Mouse (Mus musculus): Measurements from ENCODE around the gene Prkn.

The Prkn gene

DNA sequence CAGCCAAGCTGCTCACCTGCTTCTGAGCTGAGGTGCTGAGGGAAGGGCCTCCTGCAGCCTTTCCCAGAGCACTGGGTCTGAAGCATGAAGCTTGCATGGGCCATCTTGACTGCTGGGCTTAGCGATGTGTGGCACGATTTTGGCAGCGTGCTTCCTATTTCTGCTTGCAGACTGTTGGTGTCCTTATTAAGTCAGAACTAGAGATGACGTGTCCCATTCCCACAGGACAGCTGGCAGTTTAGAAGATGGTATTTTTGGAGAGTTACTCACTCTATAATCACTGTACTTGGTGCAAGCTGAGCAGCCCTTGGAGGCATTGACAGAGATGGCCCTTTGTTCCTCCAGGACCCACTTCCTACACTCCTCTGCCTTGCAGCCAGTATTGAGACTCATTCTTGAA, 545.1 kb downstream of the Prkn start:
- no peak for DNase-seq (ENCODE audit: low read depth in 2 of 2, low spot score in 2 of 2)

DNA sequence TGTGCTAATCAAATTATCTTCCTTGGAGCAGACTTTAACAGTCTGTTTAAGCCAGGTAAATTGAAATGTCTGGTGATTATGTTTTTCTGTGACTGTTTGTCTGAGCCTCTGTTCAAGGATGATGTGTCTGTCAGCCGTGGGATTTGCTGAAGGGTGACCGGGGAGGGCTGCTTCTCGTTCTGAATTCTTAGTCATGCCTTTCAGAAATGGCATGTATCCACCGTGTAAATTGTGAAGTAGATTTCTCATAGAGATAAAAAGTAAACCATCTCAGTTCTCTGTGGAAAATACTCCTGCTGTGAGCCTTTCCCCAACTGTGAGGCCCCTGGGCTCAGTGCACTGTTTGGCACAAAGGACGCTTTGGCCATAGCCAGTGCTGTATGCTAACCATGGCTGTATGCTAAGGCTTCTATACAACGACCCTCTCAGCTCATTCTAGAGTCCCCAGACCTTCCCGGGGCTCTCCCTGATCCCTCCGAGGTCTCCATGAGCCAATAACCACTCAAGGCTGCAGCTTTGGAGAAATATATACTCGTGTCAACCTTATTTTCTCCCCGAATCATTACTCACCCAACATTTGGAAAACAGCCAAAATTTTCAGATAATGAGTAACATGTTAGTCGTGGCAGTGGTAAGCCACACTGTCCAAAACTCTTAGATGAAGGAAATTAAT, 552.6 kb downstream of the Prkn start:
- DNase-seq (ENCODE audit: low read depth in 2 of 2, low spot score in 2 of 2) = no peak

DNA sequence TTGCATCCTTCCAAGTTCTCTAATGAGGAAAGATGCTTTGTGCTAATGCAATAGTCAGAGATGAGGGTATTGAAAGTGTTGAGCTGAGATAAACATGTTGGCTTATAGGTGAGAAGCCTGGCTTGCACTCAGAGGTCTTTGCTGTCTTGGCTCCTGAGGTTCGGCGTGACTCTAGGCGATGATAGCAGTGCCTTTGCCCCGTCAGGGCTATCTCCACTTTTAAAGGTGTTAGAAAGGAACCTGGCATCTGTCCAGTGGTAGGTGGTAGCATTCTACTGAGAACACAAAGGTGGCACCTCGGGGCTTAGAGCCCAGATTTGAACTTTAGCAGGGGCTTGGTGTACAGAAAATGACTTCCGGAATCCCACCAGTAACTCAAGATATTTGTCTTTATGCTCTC, 554.4 kb downstream of the Prkn start:
- DNase-seq (ENCODE audit: low read depth in 2 of 2, low spot score in 2 of 2) = no peak

DNA sequence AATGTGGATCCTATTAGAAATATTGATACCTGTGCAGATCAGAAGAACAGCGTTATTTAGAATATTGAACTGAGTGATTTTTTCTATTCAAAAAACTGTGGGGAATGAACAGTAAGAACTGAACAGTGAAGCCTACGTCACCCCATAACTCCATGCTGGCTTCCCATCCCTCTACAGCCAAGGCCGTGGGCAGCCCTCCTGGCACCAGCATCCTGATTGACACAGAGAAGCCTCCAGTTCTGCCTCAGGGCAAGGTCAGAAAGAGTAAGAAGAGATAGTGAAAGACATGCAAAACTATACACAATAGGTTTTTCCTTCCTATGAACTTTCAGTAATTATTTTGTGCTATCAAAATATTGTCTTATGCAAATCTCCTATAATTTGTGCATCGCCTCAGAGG, 557.5 kb downstream of the Prkn start:
- DNase-seq (ENCODE audit: low read depth in 2 of 2, low spot score in 2 of 2) = no peak

GRCm38 (mm10) chr17:11402225-11402875, 562.2 kb downstream of the Prkn start:
- DNase-seq (ENCODE audit: low read depth in 2 of 2, low spot score in 2 of 2) = no peak

DNA sequence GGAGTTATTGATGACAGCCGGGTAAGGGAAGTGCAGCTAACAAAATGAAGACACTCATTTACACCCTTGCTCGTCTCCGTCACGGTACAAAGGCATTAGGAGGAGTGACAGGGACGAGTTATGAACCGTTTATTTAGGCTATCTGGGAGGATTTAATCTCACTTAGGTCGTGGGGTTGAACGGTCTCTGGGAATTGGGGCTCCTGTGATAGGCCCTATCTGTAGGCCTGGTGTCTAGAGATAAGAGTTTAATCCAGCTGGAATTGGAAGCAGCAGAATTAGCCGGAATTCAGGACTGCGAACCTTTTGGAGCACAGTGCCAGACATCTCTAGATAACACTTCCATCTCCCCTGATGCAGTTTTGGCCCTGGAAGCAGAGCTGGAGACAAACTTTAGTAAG, 571.2 kb downstream of the Prkn start:
- no peak for DNase-seq (ENCODE audit: low read depth in 2 of 2, low spot score in 2 of 2)

GRCm38 (mm10) chr17:11413688-11414087, 573.5 kb downstream of the Prkn start:
- no peak for DNase-seq (ENCODE audit: low read depth in 2 of 2, low spot score in 2 of 2)

DNA sequence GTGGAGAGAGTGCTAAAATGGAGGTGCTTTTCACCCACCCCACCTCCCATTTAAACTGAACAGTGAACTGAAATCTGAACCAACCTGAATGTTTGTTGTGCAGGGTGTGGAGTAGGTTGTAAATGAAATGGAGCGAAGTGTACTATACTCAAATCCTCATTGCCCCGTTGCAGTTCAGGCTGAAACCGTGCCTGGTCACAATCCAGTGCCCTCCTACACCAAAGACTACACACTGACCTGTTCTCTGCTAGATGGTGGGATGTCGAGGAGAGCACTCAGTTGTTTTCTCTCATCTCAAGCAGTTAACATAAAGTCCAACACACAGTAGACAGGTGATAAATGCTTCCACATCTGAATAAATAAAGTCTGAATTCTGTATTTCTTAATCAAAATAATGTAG, 574.1 kb downstream of the Prkn start:
- no peak for DNase-seq (ENCODE audit: low read depth in 2 of 2, low spot score in 2 of 2)

GRCm38 (mm10) chr17:11417150-11417549, 577.0 kb downstream of the Prkn start:
- DNase-seq (ENCODE audit: low read depth in 2 of 2, low spot score in 2 of 2) = no peak

DNA sequence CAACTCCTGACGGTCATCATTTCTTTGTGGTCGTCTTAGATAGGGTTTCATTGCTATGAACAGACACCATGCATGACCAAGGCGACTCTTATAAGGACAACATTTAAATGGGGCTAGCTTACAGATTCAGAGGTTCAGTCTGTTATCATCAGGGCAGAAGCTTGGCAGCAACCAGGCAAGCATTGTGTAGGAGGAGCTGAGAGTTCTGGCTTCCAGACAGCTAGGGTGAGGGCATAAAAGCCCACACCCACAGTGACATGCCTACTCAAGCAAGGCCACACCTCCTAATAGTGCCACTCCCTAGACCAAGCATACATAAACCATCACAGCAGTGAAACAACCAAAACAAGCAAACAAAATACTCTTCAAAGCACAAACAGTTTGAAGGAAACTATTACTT, 579.3 kb downstream of the Prkn start:
- DNase-seq (ENCODE audit: low read depth in 2 of 2, low spot score in 2 of 2) = no peak

GRCm38 (mm10) chr17:11420839-11421238, 580.7 kb downstream of the Prkn start:
- DNase-seq (ENCODE audit: low read depth in 2 of 2, low spot score in 2 of 2) = no peak

- DNase-seq (ENCODE audit: low read depth in 2 of 2, low spot score in 2 of 2) = no peak
Observed at GRCm38 (mm10) chr17:11421264-11421940, 581.2 kb downstream of the Prkn start.

DNA sequence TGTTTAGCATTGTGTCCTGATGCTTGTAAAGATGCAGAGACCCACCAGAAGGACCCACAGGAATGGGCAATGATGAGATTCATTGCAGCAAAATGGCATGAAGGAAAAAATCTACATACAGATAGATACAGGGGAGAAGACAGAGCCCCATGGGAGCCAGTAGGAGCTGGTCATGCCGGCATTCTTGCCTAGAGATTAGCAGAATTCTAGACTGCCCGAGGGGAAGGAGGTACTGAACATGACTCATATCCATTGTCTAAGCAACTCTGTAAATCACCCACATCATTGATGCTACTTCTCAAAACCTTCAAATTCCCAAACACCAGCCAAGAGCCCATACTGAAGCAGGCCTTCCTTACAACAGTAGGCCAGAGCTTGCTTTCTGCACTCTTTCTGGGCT, 591.1 kb downstream of the Prkn start:
- no peak for DNase-seq (ENCODE audit: low read depth in 2 of 2, low spot score in 2 of 2)

- no peak for DNase-seq (ENCODE audit: low read depth in 2 of 2, low spot score in 2 of 2)
Observed at GRCm38 (mm10) chr17:11432593-11432992, 592.4 kb downstream of the Prkn start.

DNA sequence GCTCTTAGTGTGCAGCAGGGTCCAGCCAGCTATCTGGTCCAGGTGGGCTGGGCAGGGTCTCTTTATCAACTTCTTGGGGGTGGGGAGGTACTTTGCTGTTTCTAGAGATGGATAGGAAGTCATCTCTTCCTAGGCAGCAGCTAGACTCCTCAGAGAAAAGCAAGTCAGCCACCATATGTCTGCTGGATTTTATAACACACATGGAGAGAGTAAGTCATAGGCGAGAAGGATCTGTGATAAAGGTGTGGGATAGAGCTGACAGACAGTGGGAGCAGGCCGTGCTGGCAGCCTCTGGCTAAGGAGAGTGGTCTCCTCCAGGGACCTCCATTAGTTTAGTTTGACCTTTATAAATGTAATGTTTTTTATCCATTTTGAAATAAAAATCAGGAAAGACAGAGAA, 622.5 kb downstream of the Prkn start:
- DNase-seq (ENCODE audit: low read depth in 2 of 2, low spot score in 2 of 2) = no peak

DNA sequence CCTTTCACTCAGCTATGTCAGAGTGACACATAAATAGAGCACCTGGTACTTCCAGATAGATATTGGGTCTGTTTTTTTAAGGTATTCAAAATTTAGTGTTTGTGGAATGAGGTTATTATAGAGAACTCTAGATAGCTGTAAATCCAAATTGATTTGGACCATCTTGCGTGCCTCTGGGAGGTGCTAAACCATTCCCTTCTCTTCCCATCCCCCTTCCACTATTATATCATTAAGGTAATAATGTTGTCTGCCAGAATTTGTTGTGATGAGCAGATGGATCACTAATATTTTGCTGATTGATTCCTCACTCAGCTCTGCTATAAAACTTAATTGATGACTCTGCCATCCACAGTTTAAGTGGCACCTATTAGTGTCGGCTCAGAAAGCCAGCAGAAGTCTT, 625.9 kb downstream of the Prkn start:
- no peak for DNase-seq (ENCODE audit: low read depth in 2 of 2, low spot score in 2 of 2)

DNA sequence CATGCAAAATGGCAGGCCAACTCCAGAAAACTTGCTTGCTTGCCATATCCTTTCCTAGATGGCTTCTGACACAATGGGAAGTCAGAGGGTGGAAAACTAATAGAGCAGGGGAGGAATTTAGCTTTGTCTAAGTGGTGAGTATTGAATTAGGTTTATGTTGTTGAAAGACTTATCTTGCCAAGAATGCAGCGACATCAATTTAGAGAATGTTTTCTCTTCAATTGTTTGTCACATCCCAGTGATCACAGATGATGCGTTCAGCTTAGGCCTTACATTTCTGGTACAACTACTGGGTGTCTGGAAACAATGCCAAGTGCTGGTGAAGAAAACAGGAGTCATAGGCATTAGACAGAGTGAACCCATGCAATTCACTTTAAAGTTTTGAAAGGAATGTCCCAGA, 628.4 kb downstream of the Prkn start:
- DNase-seq (ENCODE audit: low read depth in 2 of 2, low spot score in 2 of 2) = no peak

GRCm38 (mm10) chr17:11483032-11483431, 642.8 kb downstream of the Prkn start:
- no peak for DNase-seq (ENCODE audit: low read depth in 2 of 2, low spot score in 2 of 2)

- DNase-seq (ENCODE audit: low read depth in 2 of 2, low spot score in 2 of 2) = no peak
Observed at GRCm38 (mm10) chr17:11490051-11490450, 649.9 kb downstream of the Prkn start.

- DNase-seq (ENCODE audit: low read depth in 2 of 2, low spot score in 2 of 2) = no peak
Observed at GRCm38 (mm10) chr17:11502556-11502955, 662.4 kb downstream of the Prkn start.

DNA sequence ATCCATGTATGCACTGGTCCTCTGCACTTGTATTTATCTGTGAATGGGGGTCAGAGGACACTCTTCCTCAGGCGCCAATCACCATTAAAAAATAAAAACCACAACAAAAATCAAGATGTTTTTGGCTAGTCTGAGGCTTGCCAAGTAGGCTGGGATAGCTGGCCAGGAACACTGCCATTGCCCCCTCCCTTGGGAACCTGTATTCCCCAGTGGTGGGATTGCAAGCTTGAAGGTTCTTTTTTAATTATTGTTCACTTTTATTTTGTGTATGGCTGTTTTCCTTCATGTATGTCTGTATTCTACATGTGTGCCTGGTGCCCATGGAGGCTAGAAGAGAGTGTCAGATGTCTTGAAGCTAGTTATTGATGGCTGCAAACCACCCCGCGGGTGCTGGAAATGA, 664.3 kb downstream of the Prkn start:
- no peak for DNase-seq (ENCODE audit: low read depth in 2 of 2, low spot score in 2 of 2)

- no peak for DNase-seq (ENCODE audit: low read depth in 2 of 2, low spot score in 2 of 2)
Observed at GRCm38 (mm10) chr17:11507082-11507481, 666.9 kb downstream of the Prkn start.

DNA sequence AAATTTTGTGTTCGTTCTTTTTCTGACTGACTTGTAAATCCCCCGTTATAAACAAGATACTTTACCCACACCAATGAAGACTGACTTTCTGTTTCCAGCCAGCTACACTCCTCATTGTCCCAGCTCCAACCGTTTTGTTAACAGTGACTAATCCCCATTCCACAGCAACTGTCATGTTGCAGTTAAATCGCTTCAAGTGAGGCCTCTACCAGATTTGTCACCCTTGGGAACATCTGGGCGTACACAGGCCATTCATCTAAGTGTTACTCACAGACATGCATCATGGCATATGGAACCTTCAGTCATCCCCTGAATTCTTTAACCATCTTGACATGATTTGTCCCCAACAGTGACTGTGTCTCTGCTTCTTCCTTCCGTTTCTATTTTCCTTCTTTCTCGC, 669.9 kb downstream of the Prkn start:
- DNase-seq (ENCODE audit: low read depth in 2 of 2, low spot score in 2 of 2) = no peak
